Mouse (Mus musculus) thymus, adult 2 months (tissue): ENCODE data around the gene Carf.

Experiments used
- CTCF ChIP-seq: fragments of 200-500 bp; IDR thresholded peaks from 2 replicates; pipeline ENCODE4 v1.5.1; 2012; ENCODE audit warnings: mild to moderate bottlenecking, control low read depth, low read length, moderate library complexity, borderline replicate concordance; ENCODE audit not compliant: control insufficient read depth, poor library complexity, insufficient read depth; ENCODE audit errors: extremely low read depth
- POLR2A ChIP-seq: fragments of 200-500 bp; IDR thresholded peaks from 2 replicates; pipeline ENCODE4 v1.6.1; 2012; ENCODE audit warnings: mild to moderate bottlenecking, low read length, control low read depth, moderate library complexity; ENCODE audit not compliant: control insufficient read depth, poor library complexity, insufficient read depth; ENCODE audit errors: extremely low read depth

DNA sequence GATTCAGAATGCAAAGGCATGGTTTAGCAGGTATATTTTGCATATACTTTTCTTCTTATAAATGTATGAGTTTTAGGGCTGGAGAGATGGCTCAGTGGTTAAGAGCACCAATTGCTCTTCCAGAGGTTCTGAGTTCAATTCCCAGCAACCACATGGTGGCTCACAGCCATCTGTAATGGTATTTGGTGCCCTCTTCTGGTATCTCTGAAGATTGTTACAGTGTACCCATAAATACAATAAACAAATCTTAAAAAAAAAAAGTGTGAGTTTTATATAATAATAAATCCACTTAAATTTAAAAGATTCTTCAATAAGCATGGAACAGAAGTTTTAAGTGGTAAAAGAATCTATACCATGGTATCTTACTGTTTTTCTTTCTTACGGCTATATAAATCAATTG, 6.5 kb downstream of the Carf start:
- TF ChIP-seq CTCF (no peak), POLR2A (no peak)
